Mouse (Mus musculus): Measurements from ENCODE around the gene Dennd2a. TPM values are rescaled to one million over a fixed set of nuclear protein-coding genes. Genes with fewer than 3 reads are reported as not detected.
A peak's percentile ranks its signal among the peaks of the same experiment; 100 is the strongest.

Dennd2a gene
- polyA plus RNA-seq, 1 experiment from 2014 or later: 33.1 TPM

- Histone ChIP-seq H3K4me1 (ENCODE audit: insufficient read depth) (no peaks in the 10 kb centered on the region), H3K27ac (ENCODE audit: low read depth) (no peak overlapping the region), H3K4me2 (no peak overlapping the region), H3K9me3 (ENCODE audit: low read depth, low read length) (no peaks in the 10 kb centered on the region), H3K9ac (no peak overlapping the region), H3K36me3 (ENCODE audit: insufficient read depth) (no peaks in the 10 kb centered on the region), H3K27me3 (ENCODE audit: insufficient read depth, low read length) (no peaks in the 10 kb centered on the region), H3K4me3 (ENCODE audit: low read depth, low read length) (no peak overlapping the region)
- no peak for ATAC-seq (ENCODE audit: insufficient read depth)
- WGBS: 67% methylated on average over 4 of the region's 4 CpGs
- TF ChIP-seq CTCF (IDR thresholded peaks at IDR 0.05; ENCODE audit: low read depth): no peak
- DNase-seq: no peak
These were observed 130.2 kb downstream of the Dennd2a start for GRCm38 (mm10) chr6:39427276-39428003.

- no peak for ATAC-seq (ENCODE audit: insufficient read depth)
- no peak overlapping the region for H3K9ac ChIP-seq
- no peaks in the 10 kb centered on the region for H3K4me1 ChIP-seq (ENCODE audit: insufficient read depth)
- H3K27ac ChIP-seq (ENCODE audit: low read depth): no peak overlapping the region
- no peak for DNase-seq
- no peak overlapping the region for H3K4me2 ChIP-seq
- 72% methylated on average over 4 of the region's 4 CpGs for WGBS
- H3K4me3 ChIP-seq (ENCODE audit: low read depth, low read length): no peak overlapping the region
- no peaks in the 10 kb centered on the region for H3K36me3 ChIP-seq (ENCODE audit: insufficient read depth)
- TF ChIP-seq CTCF (IDR thresholded peaks at IDR 0.05; ENCODE audit: low read depth): no peak
- no peaks in the 10 kb centered on the region for H3K9me3 ChIP-seq (ENCODE audit: low read depth, low read length)
- no peaks in the 10 kb centered on the region for H3K27me3 ChIP-seq (ENCODE audit: insufficient read depth, low read length)
These were observed 130.9 kb downstream of the Dennd2a start for GRCm38 (mm10) chr6:39426725-39427124.

GRCm38 (mm10) chr6:39425181-39425580 lies 132.5 kb downstream of the Dennd2a start:
- H3K27me3 ChIP-seq (ENCODE audit: insufficient read depth, low read length): no peaks in the 10 kb centered on the region
- ATAC-seq (ENCODE audit: insufficient read depth) (no peak), DNase-seq (no peak)
- no peaks in the 10 kb centered on the region for H3K36me3 ChIP-seq (ENCODE audit: insufficient read depth)
- H3K9ac ChIP-seq: no peak overlapping the region
- no peak overlapping the region for H3K27ac ChIP-seq (ENCODE audit: low read depth)
- no peaks in the 10 kb centered on the region for H3K4me1 ChIP-seq (ENCODE audit: insufficient read depth)
- no peak overlapping the region for H3K4me3 ChIP-seq (ENCODE audit: low read depth, low read length)
- WGBS: 70% methylated on average over 2 of the region's 2 CpGs
- no peak overlapping the region for H3K4me2 ChIP-seq
- H3K9me3 ChIP-seq (ENCODE audit: low read depth, low read length): no peaks in the 10 kb centered on the region
- no peak for TF ChIP-seq CTCF (IDR thresholded peaks at IDR 0.05; ENCODE audit: low read depth)

GRCm38 (mm10) chr6:39423686-39424085 lies 134.0 kb downstream of the Dennd2a start:
- Histone ChIP-seq H3K4me3 (ENCODE audit: low read depth, low read length) (no peak overlapping the region), H3K27me3 (ENCODE audit: insufficient read depth, low read length) (0 out of 2 replicates have a peak, but pooled peaks cover 6% of the 10 kb centered on the region), H3K27ac (ENCODE audit: low read depth) (no peak overlapping the region), H3K36me3 (ENCODE audit: insufficient read depth) (no peaks in the 10 kb centered on the region), H3K4me1 (ENCODE audit: insufficient read depth) (no peaks in the 10 kb centered on the region), H3K9me3 (ENCODE audit: low read depth, low read length) (no peaks in the 10 kb centered on the region), H3K4me2 (no peak overlapping the region), H3K9ac (no peak overlapping the region)
- 82% methylated on average over 7 of the region's 7 CpGs for WGBS
- DNase-seq: no peak
- no peak for ATAC-seq (ENCODE audit: insufficient read depth)
- TF ChIP-seq CTCF (IDR thresholded peaks at IDR 0.05; ENCODE audit: low read depth): no peak

- TF ChIP-seq CTCF (IDR thresholded peaks at IDR 0.05; ENCODE audit: low read depth): no peak
- DNase-seq (no peak), ATAC-seq (ENCODE audit: insufficient read depth) (no peak)
- Histone ChIP-seq H3K9me3 (ENCODE audit: low read depth, low read length) (no peaks in the 10 kb centered on the region), H3K27ac (ENCODE audit: low read depth) (no peak overlapping the region), H3K4me1 (ENCODE audit: insufficient read depth) (no peaks in the 10 kb centered on the region), H3K9ac (no peak overlapping the region), H3K4me3 (ENCODE audit: low read depth, low read length) (no peak overlapping the region), H3K4me2 (no peak overlapping the region), H3K36me3 (ENCODE audit: insufficient read depth) (no peaks in the 10 kb centered on the region), H3K27me3 (ENCODE audit: insufficient read depth, low read length) (0 out of 2 replicates have a peak, but pooled peaks cover 11% of the 10 kb centered on the region)
- WGBS: 52% methylated on average over 6 of the region's 6 CpGs
These were observed 134.5 kb downstream of the Dennd2a start for GRCm38 (mm10) chr6:39423130-39423551.

- H3K4me1 ChIP-seq (ENCODE audit: insufficient read depth): no peaks in the 10 kb centered on the region
- 0 out of 2 replicates have a peak, but pooled peaks cover 16% of the 10 kb centered on the region for H3K27me3 ChIP-seq (ENCODE audit: insufficient read depth, low read length)
- H3K4me2 ChIP-seq: peak overlapping the region; percentile 74
- no peaks in the 10 kb centered on the region for H3K9me3 ChIP-seq (ENCODE audit: low read depth, low read length)
- no peak overlapping the region for H3K9ac ChIP-seq
- no peak overlapping the region for H3K27ac ChIP-seq (ENCODE audit: low read depth)
- no peak for ATAC-seq (ENCODE audit: insufficient read depth)
- no peak for DNase-seq
- 32% methylated on average over 4 of the region's 4 CpGs for WGBS
- no peaks in the 10 kb centered on the region for H3K36me3 ChIP-seq (ENCODE audit: insufficient read depth)
- TF ChIP-seq CTCF (IDR thresholded peaks at IDR 0.05; ENCODE audit: low read depth): no peak
- H3K4me3 ChIP-seq (ENCODE audit: low read depth, low read length): peak overlapping the region; percentile 97; the same call in 1 of the 2 replicates
These were observed 136.8 kb downstream of the Dennd2a start for GRCm38 (mm10) chr6:39420867-39421266.

- Histone ChIP-seq H3K4me2 (peak within 1 kb of the TSS; percentile 74), H3K27me3 (ENCODE audit: insufficient read depth, low read length) (0 out of 2 replicates have a peak, but pooled peaks cover 16% of the 10 kb centered on the region), H3K9ac (peak within 1 kb of the TSS; percentile 72), H3K9me3 (ENCODE audit: low read depth, low read length) (no peaks in the 10 kb centered on the region), H3K36me3 (ENCODE audit: insufficient read depth) (no peaks in the 10 kb centered on the region), H3K4me3 (ENCODE audit: low read depth, low read length) (peak within 1 kb of the TSS; percentile 97), H3K4me1 (ENCODE audit: insufficient read depth) (no peaks in the 10 kb centered on the region), H3K27ac (ENCODE audit: low read depth) (peak within 1 kb of the TSS; percentile 78)
- ATAC-seq (ENCODE audit: insufficient read depth) (peak; percentile 93), DNase-seq (peak; percentile 87)
- TF ChIP-seq CTCF (IDR thresholded peaks at IDR 0.05; ENCODE audit: low read depth): no peak
- under 1% methylated on average over 70 of the region's 82 CpGs for WGBS
These were observed 137.6 kb downstream of the Dennd2a start, which contains the start of gene Mkrn1 for GRCm38 (mm10) chr6:39419851-39420721. Mkrn1 (minus strand) TSS chr6:39420462.

All from lung, embryonic 14.5 days (tissue).